Mouse (Mus musculus): ENCODE data around the gene Scaf11. TPM values are rescaled to one million over a fixed set of nuclear protein-coding genes. Genes with fewer than 3 reads are reported as not detected.

Gene Scaf11
- polyA plus RNA-seq, 1 experiment from 2014 or later = 53.3 TPM

- Histone ChIP-seq H3K4me1 (replicated peaks) (no peaks in the 10 kb centered on the region; the same call in 1 of the 2 replicates), H3K27ac (replicated peaks) (no peak overlapping the region), H3K4me2 (no peak overlapping the region), H3K4me3 (no peak overlapping the region), H3K36me3 (peaks cover 64% of the 10 kb centered on the region), H3K9ac (no peak overlapping the region), H3K27me3 (no peaks in the 10 kb centered on the region), H3K9me3 (no peaks in the 10 kb centered on the region)
- WGBS = 90% methylated on average over 11 of the region's 11 CpGs
- no peak for ATAC-seq (ENCODE audit: low read depth)
Measured at GRCm38 (mm10) chr15:96382223-96382622, 78.4 kb downstream of the Scaf11 start.

DNA sequence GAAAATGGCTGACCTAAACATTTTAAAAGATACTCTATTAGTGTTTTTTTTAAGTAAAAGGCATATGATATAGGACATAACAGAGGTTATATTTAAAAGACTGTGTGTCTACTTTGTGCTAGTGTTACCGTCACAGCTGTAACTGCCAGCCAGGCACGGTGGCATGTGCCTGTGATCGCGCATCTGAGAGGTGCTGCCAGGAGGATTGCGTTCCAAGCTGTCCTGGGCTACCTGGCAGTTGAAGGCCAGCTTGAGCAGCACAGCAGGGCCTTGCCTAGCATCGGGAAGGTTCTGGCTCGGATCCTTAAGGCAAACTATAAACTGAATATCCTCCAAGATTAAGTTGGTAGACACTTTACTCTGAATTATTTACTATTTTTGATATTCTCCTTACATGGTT, 82.9 kb downstream of the Scaf11 start:
- Histone ChIP-seq H3K27me3 (no peaks in the 10 kb centered on the region), H3K27ac (replicated peaks) (no peak overlapping the region), H3K4me3 (no peak overlapping the region), H3K4me1 (replicated peaks) (no peaks in the 10 kb centered on the region; the same call in 1 of the 2 replicates), H3K36me3 (peaks cover 62% of the 10 kb centered on the region), H3K9me3 (no peaks in the 10 kb centered on the region), H3K4me2 (no peak overlapping the region), H3K9ac (no peak overlapping the region)
- no peak for ATAC-seq (ENCODE audit: low read depth)
- 93% methylated on average over 7 of the region's 7 CpGs for WGBS

- Histone ChIP-seq H3K4me3 (no peak overlapping the region), H3K27me3 (no peaks in the 10 kb centered on the region), H3K9me3 (no peaks in the 10 kb centered on the region), H3K4me1 (replicated peaks) (no peaks in the 10 kb centered on the region; the same call in 1 of the 2 replicates), H3K4me2 (no peak overlapping the region), H3K27ac (replicated peaks) (no peak overlapping the region), H3K9ac (no peak overlapping the region), H3K36me3 (peaks cover 62% of the 10 kb centered on the region)
- ATAC-seq (ENCODE audit: low read depth) = no peak
- WGBS = 86% methylated on average over 5 of the region's 5 CpGs
Measured at GRCm38 (mm10) chr15:96377263-96377662, 83.4 kb downstream of the Scaf11 start.

- Histone ChIP-seq H3K27me3 (no peaks in the 10 kb centered on the region), H3K9me3 (no peaks in the 10 kb centered on the region), H3K36me3 (peaks cover 65% of the 10 kb centered on the region), H3K4me2 (no peak overlapping the region), H3K4me1 (replicated peaks) (no peaks in the 10 kb centered on the region; the same call in 1 of the 2 replicates), H3K27ac (replicated peaks) (no peak overlapping the region), H3K9ac (no peak overlapping the region), H3K4me3 (no peak overlapping the region)
- WGBS = 94% methylated on average over 2 of the region's 2 CpGs
- ATAC-seq (ENCODE audit: low read depth) = no peak
Measured at GRCm38 (mm10) chr15:96376214-96376613, 84.4 kb downstream of the Scaf11 start.

DNA sequence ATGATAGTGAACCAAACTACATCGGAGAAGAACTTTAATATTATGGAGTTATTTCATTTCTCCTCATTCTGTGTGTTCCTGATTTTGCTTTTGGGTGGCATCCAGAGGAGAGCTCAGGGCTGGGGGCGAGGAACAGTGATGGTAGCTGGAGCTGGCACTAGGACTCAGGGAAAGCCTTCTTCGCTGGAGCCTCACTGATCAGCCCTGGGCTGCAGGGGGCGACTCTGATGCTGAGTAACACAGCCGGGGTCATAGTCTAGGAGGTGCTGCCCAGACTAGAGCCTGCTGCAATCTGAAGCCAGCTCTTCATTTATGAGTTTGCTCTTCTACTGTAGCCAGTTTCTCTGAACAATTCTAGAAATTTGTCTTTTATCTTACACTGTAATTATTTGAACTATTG, 87.5 kb downstream of the Scaf11 start:
- no peaks in the 10 kb centered on the region for H3K9me3 ChIP-seq
- 87% methylated on average over 5 of the region's 5 CpGs for WGBS

DNA sequence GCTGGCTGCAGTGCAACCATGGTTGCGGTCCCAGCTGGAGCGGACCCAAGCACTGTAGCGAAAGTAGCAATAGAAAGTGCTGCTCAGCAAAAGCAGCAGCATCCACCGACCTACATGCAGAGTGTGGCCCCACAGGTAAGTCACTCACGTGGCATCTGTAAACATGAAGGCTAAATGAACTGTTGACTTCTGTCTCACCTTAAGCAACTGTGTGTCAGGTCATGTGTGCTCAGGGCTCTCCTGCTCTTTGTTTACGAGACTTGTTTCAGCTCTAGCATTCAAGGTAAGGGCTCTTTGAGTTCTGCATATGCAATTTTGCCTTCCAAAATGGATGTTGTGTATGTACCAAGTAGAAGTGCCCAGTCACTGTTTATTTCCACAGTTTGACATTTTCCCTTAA, 88.0 kb downstream of the Scaf11 start:
- Histone ChIP-seq H3K4me1 (replicated peaks) (no peaks in the 10 kb centered on the region; the same call in 1 of the 2 replicates), H3K4me2 (no peak overlapping the region), H3K27ac (replicated peaks) (no peak overlapping the region), H3K27me3 (no peaks in the 10 kb centered on the region), H3K9ac (no peak overlapping the region), H3K4me3 (no peak overlapping the region), H3K9me3 (no peaks in the 10 kb centered on the region), H3K36me3 (peaks cover 78% of the 10 kb centered on the region)
- ATAC-seq (ENCODE audit: low read depth) = no peak
- 94% methylated on average over 6 of the region's 6 CpGs for WGBS

More for the DNA sequence above, 87.5 kb downstream of the Scaf11 start:
- ATAC-seq (ENCODE audit: low read depth) = no peak
- no peak overlapping the region for H3K27ac ChIP-seq (replicated peaks)
- no peaks in the 10 kb centered on the region for H3K27me3 ChIP-seq
- H3K4me3 ChIP-seq = no peak overlapping the region
- no peaks in the 10 kb centered on the region; the same call in 1 of the 2 replicates for H3K4me1 ChIP-seq (replicated peaks)
- peaks cover 74% of the 10 kb centered on the region for H3K36me3 ChIP-seq
- no peak overlapping the region for H3K4me2 ChIP-seq
- no peak overlapping the region for H3K9ac ChIP-seq

GRCm38 (mm10) chr15:96371311-96371710, 89.3 kb downstream of the Scaf11 start:
- Histone ChIP-seq H3K4me2 (no peak overlapping the region), H3K4me1 (replicated peaks) (no peaks in the 10 kb centered on the region), H3K9ac (no peak overlapping the region), H3K4me3 (no peak overlapping the region), H3K36me3 (peaks cover 75% of the 10 kb centered on the region), H3K27me3 (no peaks in the 10 kb centered on the region), H3K27ac (replicated peaks) (no peak overlapping the region), H3K9me3 (no peaks in the 10 kb centered on the region)
- WGBS = 97% methylated on average over 18 of the region's 18 CpGs
- ATAC-seq (ENCODE audit: low read depth) = no peak

GRCm38 (mm10) chr15:96366176-96366963, 94.3 kb downstream of the Scaf11 start:
- no peaks in the 10 kb centered on the region for H3K4me1 ChIP-seq (replicated peaks)
- 85% methylated on average over 11 of the region's 11 CpGs for WGBS
- H3K4me3 ChIP-seq = no peak overlapping the region
- no peak overlapping the region for H3K4me2 ChIP-seq
- no peaks in the 10 kb centered on the region for H3K27me3 ChIP-seq
- peaks cover 88% of the 10 kb centered on the region for H3K36me3 ChIP-seq
- ATAC-seq (ENCODE audit: low read depth) = no peak
- no peak overlapping the region for H3K27ac ChIP-seq (replicated peaks)
- no peak overlapping the region for H3K9ac ChIP-seq
- no peaks in the 10 kb centered on the region for H3K9me3 ChIP-seq

DNA sequence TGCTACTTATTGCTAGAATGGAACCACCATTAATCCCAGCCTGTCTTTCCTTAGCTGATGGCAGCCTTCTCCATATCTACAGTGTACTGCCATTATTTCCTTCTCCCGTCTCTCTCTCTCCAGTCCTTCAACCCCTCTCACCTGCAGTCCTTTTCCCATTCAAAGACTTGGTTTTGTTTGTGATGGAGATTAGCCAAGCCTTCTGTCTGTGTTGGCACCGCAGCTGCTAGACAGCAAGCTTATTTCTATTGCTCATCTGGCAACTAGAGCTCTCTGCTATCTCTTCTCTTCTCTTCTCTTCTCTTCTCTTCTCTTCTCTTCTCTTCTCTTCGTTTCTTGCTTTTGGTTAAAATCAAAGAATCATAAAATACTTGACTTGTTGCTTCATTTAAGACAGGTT, 95.3 kb downstream of the Scaf11 start:
- ATAC-seq (ENCODE audit: low read depth) = no peak
- Histone ChIP-seq H3K4me2 (no peak overlapping the region), H3K36me3 (peaks cover 85% of the 10 kb centered on the region), H3K4me1 (replicated peaks) (no peaks in the 10 kb centered on the region), H3K27ac (replicated peaks) (no peak overlapping the region), H3K9ac (no peak overlapping the region), H3K27me3 (no peaks in the 10 kb centered on the region), H3K9me3 (no peaks in the 10 kb centered on the region), H3K4me3 (no peak overlapping the region)
- 70% methylated on average over 3 of the region's 3 CpGs for WGBS

Small RNAs within 50 kb of the gene (microRNA-seq; reads per million reads assigned to microRNA genes)
- gene Gm25397 = not detected

Other genes with a start within 250 kb of the Scaf11 start
- 23.9 and 27.0 TPM in 2 replicates for gene Arid2, start 173.3 kb downstream of the Scaf11 start, polyA plus RNA-seq (2015; fragmentation: Nextera tagmentation; extraction: Ambion mirVana)
- gene Slc38a1, start 182.1 kb upstream of the Scaf11 start, polyA plus RNA-seq (2015; fragmentation: Nextera tagmentation; extraction: Ambion mirVana) = 140 and 158 TPM in 2 replicates
- gene Slc38a2, start 238.9 kb upstream of the Scaf11 start, polyA plus RNA-seq (2015; fragmentation: Nextera tagmentation; extraction: Ambion mirVana) = 118 and 142 TPM in 2 replicates

Data from neural tube, embryonic 13.5 days (tissue).